Comparison of ENCODE assay signal across 16 mouse cellular contexts in the genomic region with DNA sequence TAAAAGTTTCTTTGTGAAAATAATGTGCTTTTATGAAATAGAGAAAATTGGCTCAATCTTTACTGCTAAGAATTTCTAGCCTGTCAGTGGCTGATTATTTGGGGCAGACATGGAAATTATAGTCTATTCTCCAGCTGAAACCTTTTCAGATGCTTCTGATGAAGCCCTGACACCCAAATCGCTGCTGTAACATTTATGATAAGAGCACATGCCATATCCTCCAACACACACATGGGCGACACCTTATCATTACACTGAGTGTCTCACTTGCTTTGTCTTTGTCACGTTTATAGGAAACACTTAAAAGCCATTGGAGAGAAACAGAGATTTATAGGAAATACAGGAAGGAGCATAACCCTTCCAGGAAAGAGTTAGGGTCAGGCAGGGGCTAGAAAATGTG.
DNase-seq lines count a peak whose midpoint lies in the region; ATAC-seq lines count a peak whose summit lies in the region.
"Had no signal": no experiment of that assay in that cellular context is flagged by ENCODE, and none has a peak within 500 bp of the region (broad histone marks: within the 10 kb centered on the region; RNA-seq: fewer than 3 reads in every experiment).

No protein-coding gene starts in this region.

- H3K9me3 ChIP-seq in forebrain, embryonic 16.5 days (ENCODE audit: control insufficient read depth, low read length), result 0 out of 2 replicates have a peak, but pooled peaks cover under 1% of the 10 kb centered on the region
- no peaks in the 10 kb centered on the region for H3K9me3 ChIP-seq in forebrain, embryonic 12.5 days
- H3K9me3 ChIP-seq in liver, embryonic 16.5 days (replicated peaks; ENCODE audit: control insufficient read depth, low read length), result no peaks in the 10 kb centered on the region
- H3K9me3 ChIP-seq in liver, embryonic 11.5 days (ENCODE audit: control insufficient read depth, low read length), result no peaks in the 10 kb centered on the region
- H3K9me3 ChIP-seq: embryonic facial prominence, embryonic 10.5 days; embryonic facial prominence, embryonic 12.5 days; forebrain, embryonic 15.5 days had no signal

- no peaks in the 10 kb centered on the region for H3K27me3 ChIP-seq in forebrain, embryonic 16.5 days (replicated peaks; ENCODE audit: control insufficient read depth, insufficient read depth, low read length)
- H3K27me3 ChIP-seq in forebrain, embryonic 12.5 days, result no peaks in the 10 kb centered on the region
- no peaks in the 10 kb centered on the region for H3K27me3 ChIP-seq in liver, embryonic 16.5 days (ENCODE audit: control insufficient read depth, insufficient read depth, low read depth, low read length)
- H3K27me3 ChIP-seq in liver, embryonic 11.5 days (replicated peaks; ENCODE audit: control insufficient read depth, insufficient read depth, low read length), result no peaks in the 10 kb centered on the region
- H3K27me3 ChIP-seq: embryonic facial prominence, embryonic 12.5 days; forebrain, embryonic 15.5 days had no signal

- no peak overlapping the region for H3K4me3 ChIP-seq in forebrain, embryonic 16.5 days (replicated peaks; ENCODE audit: low read length)
- no peak overlapping the region for H3K4me3 ChIP-seq in forebrain, embryonic 12.5 days (replicated peaks)
- no peak overlapping the region for H3K4me3 ChIP-seq in liver, embryonic 16.5 days (ENCODE audit: low read depth, low read length)
- no peak overlapping the region for H3K4me3 ChIP-seq in liver, embryonic 11.5 days (ENCODE audit: low read depth, low read length)
- H3K4me3 ChIP-seq: embryonic facial prominence, embryonic 10.5 days; embryonic facial prominence, embryonic 12.5 days; forebrain, embryonic 15.5 days had no signal

- no peak for DNase-seq in liver, embryonic 11.5 days (ENCODE audit: low spot score)
- DNase-seq in spleen, adult 12 weeks (ENCODE audit: low spot score), result no peak
- DNase-seq: adrenal gland, adult 2 months; adrenal gland, postnatal 10 days; adrenal gland, postnatal 25 days; cerebellum, adult 11-12 months; cerebellum, adult 2 months; cerebellum, adult 9-10 months; cerebellum, postnatal 10 days; cerebellum, postnatal 25 days had no signal

- no peak overlapping the region for H3K27ac ChIP-seq in forebrain, embryonic 16.5 days (ENCODE audit: low read length)
- H3K27ac ChIP-seq in forebrain, embryonic 12.5 days, result no peak overlapping the region
- no peak overlapping the region for H3K27ac ChIP-seq in liver, embryonic 16.5 days (ENCODE audit: low read length)
- H3K27ac ChIP-seq in liver, embryonic 11.5 days (ENCODE audit: low read depth, low read length), result no peak overlapping the region
- H3K27ac ChIP-seq: embryonic facial prominence, embryonic 10.5 days; embryonic facial prominence, embryonic 12.5 days; forebrain, embryonic 15.5 days had no signal

- no peak overlapping the region for H3K9ac ChIP-seq in forebrain, embryonic 16.5 days (replicated peaks; ENCODE audit: low read depth, low read length)
- H3K9ac ChIP-seq in forebrain, embryonic 12.5 days, result no peak overlapping the region
- no peak overlapping the region for H3K9ac ChIP-seq in liver, embryonic 16.5 days (ENCODE audit: low read depth, low read length)
- no peak overlapping the region for H3K9ac ChIP-seq in liver, embryonic 11.5 days (ENCODE audit: low read depth, low read length)
- H3K9ac ChIP-seq: embryonic facial prominence, embryonic 12.5 days; forebrain, embryonic 15.5 days had no signal

- WGBS in forebrain, embryonic 16.5 days, result 77% methylated on average over 3 of the region's 3 CpGs
- 83% methylated on average over 3 of the region's 3 CpGs for WGBS in forebrain, embryonic 12.5 days
- 38% methylated on average over 3 of the region's 3 CpGs for WGBS in liver, embryonic 16.5 days (ENCODE audit: insufficient replicate concordance)
- 57% methylated on average over 3 of the region's 3 CpGs for WGBS in liver, embryonic 11.5 days

- no peaks in the 10 kb centered on the region for H3K4me1 ChIP-seq in forebrain, embryonic 16.5 days (replicated peaks; ENCODE audit: control insufficient read depth, insufficient read depth, low read length)
- H3K4me1 ChIP-seq in forebrain, embryonic 12.5 days, result no peaks in the 10 kb centered on the region
- H3K4me1 ChIP-seq in liver, embryonic 16.5 days (ENCODE audit: control insufficient read depth, low read depth, low read length), result no peaks in the 10 kb centered on the region
- H3K4me1 ChIP-seq in liver, embryonic 11.5 days (replicated peaks; ENCODE audit: control insufficient read depth, insufficient read depth, low read length), result no peaks in the 10 kb centered on the region
- H3K4me1 ChIP-seq: embryonic facial prominence, embryonic 10.5 days; embryonic facial prominence, embryonic 12.5 days; forebrain, embryonic 15.5 days had no signal

- H3K4me2 ChIP-seq in forebrain, embryonic 16.5 days (ENCODE audit: low read length), result no peak overlapping the region
- H3K4me2 ChIP-seq in forebrain, embryonic 12.5 days, result no peak overlapping the region
- H3K4me2 ChIP-seq in liver, embryonic 16.5 days (ENCODE audit: low read depth, low read length), result no peak overlapping the region
- H3K4me2 ChIP-seq in liver, embryonic 11.5 days, result no peak overlapping the region
- H3K4me2 ChIP-seq: embryonic facial prominence, embryonic 12.5 days; forebrain, embryonic 15.5 days had no signal

- ATAC-seq in forebrain, embryonic 16.5 days, result peak; percentile 57; the same call in 1 of the 2 replicates
- ATAC-seq in forebrain, embryonic 12.5 days (ENCODE audit: low FRiP score), result no peak
- 0 out of 2 replicates have a peak, but pooled peaks have one; percentile 11 for ATAC-seq in liver, embryonic 16.5 days (ENCODE audit: low read depth)
- ATAC-seq in liver, embryonic 11.5 days (replicated peaks; ENCODE audit: low FRiP score), result no peak
- ATAC-seq: forebrain, embryonic 15.5 days had no signal

- no peaks in the 10 kb centered on the region for H3K36me3 ChIP-seq in forebrain, embryonic 16.5 days (ENCODE audit: control insufficient read depth, insufficient read depth)
- no peaks in the 10 kb centered on the region for H3K36me3 ChIP-seq in forebrain, embryonic 12.5 days (replicated peaks)
- no peaks in the 10 kb centered on the region for H3K36me3 ChIP-seq in liver, embryonic 16.5 days (ENCODE audit: control insufficient read depth, insufficient read depth)
- no peaks in the 10 kb centered on the region for H3K36me3 ChIP-seq in liver, embryonic 11.5 days (ENCODE audit: control insufficient read depth, insufficient read depth, low read length)
- H3K36me3 ChIP-seq: embryonic facial prominence, embryonic 10.5 days; embryonic facial prominence, embryonic 12.5 days; forebrain, embryonic 15.5 days had no signal

Comparison
In these comparisons a context has a peak if more than half of its experiments do, and no peak if none do; other contexts are left out.
1. ATAC-seq: peak in forebrain, embryonic 16.5 days (single experiment) and liver, embryonic 16.5 days (single experiment); none in forebrain, embryonic 12.5 days (single experiment) and liver, embryonic 11.5 days (single experiment).